Mouse (Mus musculus) gastrocnemius, postnatal 36 days (tissue): ENCODE results near the gene Clk3. TPM values are rescaled to one million over a fixed set of nuclear protein-coding genes. Genes with fewer than 3 reads are reported as not detected.

ENCODE experiments used
- DNase-seq, 2 experiments: peaks; one replicate each; pipeline ENCODE4 v3.0.0; 2022
- intact Hi-C: fragments of 180-260 bp; cut with DNase I; formaldehyde crosslinking; loops from one replicate; pipeline ENCODE4 v1.15.1; 2025
- long read RNA-seq, 2 experiments: library from polyadenylated mRNA; stranded (forward); transcript quantifications; one replicate each; pipeline ENCODE4 v2.0.0; 2021
- total RNA-seq, 2 experiments: library from RNA; stranded (reverse); gene quantifications; 2 replicates each; pipeline ENCODE4 v1.2.3; 2021

Clk3 gene
- 10 to 100 TPM; 35.9 to 37.7 TPM for total RNA-seq
- long read RNA-seq, experiment 1, transcript Clk3-201 (13 exons, 2,496 nt): major isoform, 10 of 21 reads
- long read RNA-seq, experiment 1, partial matches to known transcripts: 3 of 21 reads
- long read RNA-seq, experiment 1, other reads (novel, unspliced or antisense): 8 of 21 reads
- long read RNA-seq, experiment 2, transcript Clk3-201 (13 exons, 2,496 nt): major isoform, 19 of 36 reads
- long read RNA-seq, experiment 2, partial matches to known transcripts: 2 of 36 reads
- long read RNA-seq, experiment 2, other reads (novel, unspliced or antisense): 15 of 36 reads

DNA sequence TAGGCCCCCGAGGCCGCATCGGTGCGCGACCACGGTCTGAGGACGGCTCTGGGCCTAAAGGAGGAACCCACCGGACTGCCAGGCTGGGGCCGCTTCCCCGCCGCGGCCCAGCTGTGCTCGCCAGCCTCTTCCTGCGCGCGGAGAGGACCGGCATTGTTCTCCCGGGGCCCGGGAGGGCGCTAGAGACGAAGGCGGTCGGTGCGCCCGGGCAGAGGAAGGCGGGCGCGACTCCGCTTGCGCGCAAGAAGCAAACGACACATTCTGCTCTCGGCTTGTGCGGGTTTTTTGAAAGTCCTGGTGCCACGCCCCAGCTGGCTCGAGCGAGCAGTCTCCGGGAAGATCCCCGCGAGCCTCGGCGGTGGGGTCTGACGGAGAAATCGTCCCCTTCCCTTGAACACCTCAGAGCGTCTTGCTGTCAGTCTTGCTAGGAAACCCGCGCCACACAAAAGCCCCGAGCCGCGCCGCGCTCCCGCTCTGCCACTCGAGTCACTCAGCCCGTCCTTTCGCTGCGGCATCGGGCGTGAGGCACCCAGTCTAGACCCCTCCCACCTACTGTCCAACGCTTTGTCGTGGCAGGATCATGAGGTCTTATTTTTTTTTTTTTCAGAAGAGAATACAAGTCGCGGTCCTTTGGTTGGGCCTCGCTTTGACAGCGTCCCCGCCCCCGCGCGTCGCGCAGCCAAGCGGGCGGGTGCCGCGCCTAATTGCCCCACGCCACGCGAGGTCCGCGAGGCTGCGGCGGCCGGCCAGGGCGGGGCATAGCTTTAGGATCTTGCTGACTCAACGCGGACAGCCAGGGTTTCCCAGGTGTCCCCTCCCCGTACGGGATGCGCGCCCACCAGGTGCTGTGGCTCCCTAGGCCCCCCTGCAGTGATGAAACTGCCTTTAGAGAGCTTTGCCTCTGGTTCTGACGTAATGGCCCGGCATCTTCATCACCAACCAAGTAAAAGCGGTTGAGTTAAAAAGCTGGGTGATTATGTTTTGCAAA, at the start of gene Clk3:
TSS of gene Clk3 (minus strand) at position 497 of the 988 bp plus-strand sequence.
- intact Hi-C loops: loop anchor here (10.0 kb wide), 1 partner anchor 229 kb away; no protein-coding TSS in a partner anchor
- peak in 1 of 2 experiments; percentile 60 for DNase-seq

DNA sequence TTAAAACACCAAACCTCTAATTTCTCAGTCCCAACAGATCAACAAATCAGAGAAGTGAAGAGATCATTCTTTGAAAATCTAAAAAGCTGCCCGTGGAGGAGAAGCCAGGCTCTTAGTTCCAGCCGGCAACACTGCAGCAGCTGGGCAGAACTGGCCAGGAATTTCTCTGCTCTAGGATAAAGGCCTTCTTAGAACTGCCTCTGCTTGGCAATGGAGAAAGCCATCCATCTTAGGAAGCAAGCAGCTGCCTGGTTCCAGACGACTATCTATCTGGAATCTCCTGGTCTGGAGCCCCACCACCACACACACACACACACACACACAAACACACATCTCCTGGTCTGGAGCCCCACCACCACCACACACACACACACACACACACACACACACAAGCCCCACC, 49.2 kb upstream of the Clk3 start:
- intact Hi-C loops: no loop called here

DNA sequence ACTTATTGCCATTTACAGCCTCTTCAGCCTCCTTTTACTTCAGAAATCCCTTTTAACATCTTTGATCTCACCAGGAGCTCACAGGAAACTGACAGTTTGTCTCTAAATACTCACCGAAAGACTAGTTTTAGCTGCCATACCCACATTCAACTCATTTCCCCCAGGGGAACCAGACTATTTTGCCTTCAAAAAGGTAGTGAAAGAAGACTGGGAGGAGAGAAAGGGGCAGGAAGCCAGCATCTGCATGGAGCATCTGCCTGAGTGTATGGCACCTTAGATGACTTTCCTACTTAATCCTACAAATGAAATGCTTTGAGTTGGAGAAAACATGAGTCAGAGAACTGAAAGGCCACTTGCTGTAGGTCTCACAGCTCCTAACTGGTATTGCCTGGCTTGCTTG, 48.4 kb upstream of the Clk3 start:
- DNase-seq: no peak
- intact Hi-C loops: no loop called here

More for the DNA sequence above, 49.2 kb upstream of the Clk3 start:
- no peak for DNase-seq

GRCm38 (mm10) chr9:57811793-57812733, 46.4 kb upstream of the Clk3 start:
- intact Hi-C loops: no loop called here

GRCm38 (mm10) chr9:57810691-57811090, 45.0 kb upstream of the Clk3 start:
- intact Hi-C loops: no loop called here
- DNase-seq: no peak

More at GRCm38 (mm10) chr9:57811793-57812733, 46.4 kb upstream of the Clk3 start:
- no peak for DNase-seq

- intact Hi-C loops: no loop called here
- no peak for DNase-seq
Observed at GRCm38 (mm10) chr9:57808771-57809310, 43.2 kb upstream of the Clk3 start.

GRCm38 (mm10) chr9:57807174-57807651, 41.6 kb upstream of the Clk3 start:
- DNase-seq: no peak
- intact Hi-C loops: no loop called here

- intact Hi-C loops: no loop called here
- no peak for DNase-seq
Observed at GRCm38 (mm10) chr9:57806066-57806481, 40.4 kb upstream of the Clk3 start.

- intact Hi-C loops: no loop called here
Observed at GRCm38 (mm10) chr9:57805087-57805737, 39.6 kb upstream of the Clk3 start.

DNA sequence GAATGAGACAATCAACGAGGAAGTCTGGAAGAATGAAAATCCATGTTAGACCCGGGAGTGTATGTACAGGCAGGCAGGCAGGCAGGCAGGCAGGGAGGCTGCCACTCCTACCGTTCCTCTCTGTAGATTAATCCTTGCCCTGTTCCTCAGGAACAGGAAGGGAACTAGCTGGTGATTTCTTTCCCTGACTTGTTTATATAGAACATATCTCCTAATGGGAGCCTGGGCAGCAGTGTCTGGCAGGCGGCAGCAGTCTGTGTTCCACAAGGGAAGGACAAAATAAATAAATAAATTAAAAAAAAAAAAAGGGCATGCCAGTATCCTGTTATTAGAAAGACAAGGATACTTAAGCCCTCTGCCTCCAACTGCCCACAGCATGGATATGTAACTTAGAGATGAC, 38.2 kb upstream of the Clk3 start:
- DNase-seq: no peak
- intact Hi-C loops: no loop called here

More at GRCm38 (mm10) chr9:57805087-57805737, 39.6 kb upstream of the Clk3 start:
- no peak for DNase-seq

DNA sequence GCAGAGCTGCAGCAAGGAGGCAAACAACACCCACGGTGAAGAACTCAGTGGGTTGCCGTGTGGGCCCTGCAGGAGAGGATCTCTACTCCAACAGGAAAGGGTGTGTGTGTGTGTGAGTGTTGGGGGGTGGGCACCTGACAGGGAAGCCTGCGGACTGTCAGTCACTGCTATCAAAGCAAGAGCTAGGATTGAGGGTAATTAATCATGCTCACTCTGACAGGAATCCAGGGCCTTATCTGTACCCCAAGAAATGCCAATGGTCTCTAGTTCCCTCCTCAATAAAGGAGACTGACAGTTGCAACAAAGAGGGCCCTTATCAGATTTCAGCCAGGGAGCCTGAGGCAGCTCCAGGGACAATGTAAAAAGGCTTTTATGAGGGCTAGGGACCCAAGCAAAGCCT, 37.4 kb upstream of the Clk3 start:
- no peak for DNase-seq
- intact Hi-C loops: no loop called here

GRCm38 (mm10) chr9:57800325-57800975, 34.8 kb upstream of the Clk3 start:
- intact Hi-C loops: no loop called here
- DNase-seq: no peak

GRCm38 (mm10) chr9:57798725-57799253, 33.1 kb upstream of the Clk3 start:
- intact Hi-C loops: no loop called here
- DNase-seq: peak in 1 of 2 experiments; percentile 11

DNA sequence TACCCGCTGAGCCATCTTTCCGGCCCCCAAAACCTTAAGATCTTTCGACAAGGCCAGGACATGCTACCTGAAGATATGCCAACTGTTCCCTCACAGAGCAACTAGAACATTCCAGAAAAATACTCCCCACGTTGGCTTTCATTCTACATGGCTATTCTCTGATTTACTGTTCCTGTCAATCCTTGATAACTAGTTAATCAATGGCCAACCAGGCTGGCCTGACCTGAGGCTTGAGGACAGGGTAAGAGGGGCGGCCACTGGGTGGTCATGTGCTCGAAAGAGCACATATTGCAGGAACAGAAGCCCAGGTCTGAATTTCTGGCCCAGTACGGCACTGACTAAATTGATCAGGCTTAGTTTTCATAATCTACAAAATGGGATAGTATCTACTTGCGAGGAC, 31.8 kb upstream of the Clk3 start:
- DNase-seq: no peak
- intact Hi-C loops: no loop called here

DNA sequence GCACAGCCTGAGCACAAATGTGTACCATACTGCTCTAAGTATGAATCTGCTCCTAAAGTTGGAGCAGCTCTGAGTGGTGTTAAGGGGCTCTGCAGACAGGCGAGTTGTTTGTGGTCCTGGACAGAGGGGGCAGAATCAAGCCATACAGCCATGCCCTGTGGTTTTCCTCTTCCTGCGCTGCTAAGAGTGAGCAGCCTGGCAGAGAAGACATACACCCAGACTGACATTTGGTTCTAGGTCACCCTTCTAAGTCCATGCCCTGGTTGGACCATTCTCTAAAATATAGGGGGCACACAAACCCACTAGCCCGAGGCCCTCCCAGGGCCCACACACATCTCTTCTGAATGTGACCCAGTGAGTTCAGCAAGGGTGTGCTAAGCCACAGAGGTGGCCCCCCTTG, 24.1 kb upstream of the Clk3 start:
- no peak for DNase-seq
- intact Hi-C loops: no loop called here

DNA sequence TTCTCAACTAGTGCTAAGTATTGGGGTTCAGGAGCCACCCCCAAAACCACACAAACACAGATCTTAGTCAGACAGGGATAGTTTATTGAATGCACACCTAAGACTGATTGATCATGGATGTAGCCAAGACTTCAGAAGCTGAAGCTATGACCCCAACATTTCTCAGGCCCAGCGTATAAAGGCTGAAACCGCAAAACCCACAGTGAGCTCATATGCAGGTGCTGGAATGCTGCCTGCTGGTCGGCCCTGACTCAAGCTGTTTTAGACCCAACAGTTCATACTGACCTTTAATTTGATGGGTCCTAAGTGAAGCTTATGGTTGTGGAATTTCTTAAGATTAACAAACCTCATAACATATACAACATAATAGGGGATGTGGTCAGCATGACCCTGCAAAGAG, 17.0 kb upstream of the Clk3 start:
- no peak for DNase-seq
- intact Hi-C loops: no loop called here

DNA sequence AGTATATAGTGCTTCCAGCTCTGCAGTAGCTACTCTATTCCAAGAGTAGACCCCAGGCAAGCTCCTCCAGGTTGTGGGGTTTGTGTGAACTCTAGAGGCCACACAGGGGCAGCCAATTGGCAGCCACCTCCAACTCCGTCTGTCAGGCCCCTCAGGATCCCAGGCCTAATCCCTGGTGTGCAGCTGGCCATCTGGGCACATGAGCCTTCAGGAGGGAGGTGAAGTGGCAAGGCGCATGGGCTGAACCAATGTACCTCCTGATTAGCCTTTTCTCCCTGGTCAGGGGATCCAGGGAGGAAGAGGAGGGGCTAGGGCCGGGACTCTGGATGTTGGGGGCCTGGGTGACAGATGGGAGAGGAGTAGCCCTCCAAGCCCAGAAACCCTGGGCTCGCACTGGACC, 10.1 kb upstream of the Clk3 start:
- intact Hi-C loops: no loop called here
- no peak for DNase-seq

DNA sequence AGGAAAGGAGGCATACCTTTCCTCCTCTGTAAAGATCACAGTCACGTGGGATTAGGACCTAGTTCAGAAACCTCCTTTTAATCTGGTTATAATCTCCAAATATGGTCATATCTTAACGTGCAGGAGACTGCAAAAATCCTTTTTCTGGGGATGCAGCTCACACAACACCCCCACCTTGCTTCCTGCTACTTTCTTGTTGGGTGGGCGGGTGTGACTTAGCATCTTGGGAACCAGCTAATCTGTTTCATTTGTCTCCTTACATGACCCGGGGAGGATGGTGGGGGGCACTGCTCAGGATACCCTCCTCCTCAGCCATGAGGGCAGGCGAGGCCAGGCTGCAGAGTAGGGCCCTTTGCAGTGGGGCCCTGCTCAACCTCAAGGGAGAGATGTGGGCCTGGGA, 9.4 kb upstream of the Clk3 start:
- no peak for DNase-seq
- intact Hi-C loops: no loop called here
